Comparison of ENCODE assay signal across 7 mouse cellular contexts in the genomic region with DNA sequence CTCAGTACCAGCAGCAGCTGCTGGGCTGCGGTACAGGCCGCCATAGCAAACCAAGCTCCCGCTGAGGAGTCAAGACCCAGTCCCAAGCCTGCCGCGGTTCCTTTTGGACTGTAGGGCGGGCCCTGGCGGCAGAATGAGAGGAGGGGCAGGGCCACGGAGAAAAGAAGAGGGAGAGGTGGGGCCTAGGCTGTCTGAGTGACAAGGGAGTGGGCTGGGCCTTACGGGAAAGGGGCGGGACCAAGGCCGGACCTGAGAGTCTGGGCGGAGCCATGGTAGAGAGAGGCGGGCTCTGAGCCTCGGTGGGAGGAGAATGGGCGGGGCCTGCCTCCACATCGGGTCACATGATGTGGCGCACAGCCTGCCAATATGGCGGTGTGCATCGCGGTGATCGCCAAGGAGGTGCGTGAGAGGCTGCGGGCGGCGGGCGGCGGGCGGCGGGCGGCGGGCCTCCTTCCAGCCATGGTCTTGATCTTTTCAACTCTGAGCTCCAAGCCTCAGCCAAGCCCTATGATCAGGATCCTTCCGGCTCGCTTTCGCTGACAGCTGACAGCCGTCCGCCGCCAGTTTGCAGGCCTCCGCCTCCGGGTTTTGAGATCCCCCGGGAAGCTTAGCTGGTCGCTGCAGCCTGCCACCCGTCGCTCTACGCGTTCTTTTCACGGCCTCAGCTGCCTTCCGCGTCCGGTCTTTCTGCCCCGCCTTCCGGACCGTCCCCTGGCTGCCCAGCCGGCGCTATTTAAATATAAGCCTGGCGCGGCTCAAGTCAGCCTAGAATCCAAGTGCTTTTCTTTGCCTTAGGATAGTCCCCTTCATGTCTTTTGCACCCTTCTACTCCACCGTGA. TPM values are rescaled to one million over a fixed set of nuclear protein-coding genes. Genes with fewer than 3 reads are reported as not detected.
DNase-seq lines count a peak whose midpoint lies in the region; ATAC-seq lines count a peak whose summit lies in the region.

Gene Galns, minus strand, starts transcription at position 169 of the 839 bp plus-strand sequence.
Gene Trappc2l, plus strand, starts transcription at position 346 of the 839 bp plus-strand sequence.

- peak within 1 kb of the TSS; percentile 70 for H3K27ac ChIP-seq in embryonic facial prominence, embryonic 12.5 days
- H3K27ac ChIP-seq in limb, embryonic 11.5 days (replicated peaks; ENCODE audit: low read depth, low read length): peak within 1 kb of the TSS; percentile 37; the same call in 1 of the 2 replicates
- peak within 1 kb of the TSS; percentile 88 for H3K27ac ChIP-seq in midbrain, embryonic 14.5 days (replicated peaks; ENCODE audit: low read depth, low read length)

- H3K4me1 ChIP-seq in embryonic facial prominence, embryonic 12.5 days: peaks cover 16% of the 10 kb centered on the region
- H3K4me1 ChIP-seq in limb, embryonic 11.5 days (ENCODE audit: control insufficient read depth, insufficient read depth, low read length): peaks cover 4% of the 10 kb centered on the region; the same call in 1 of the 2 replicates
- peaks cover 11% of the 10 kb centered on the region; the same call in 1 of the 2 replicates for H3K4me1 ChIP-seq in midbrain, embryonic 14.5 days (ENCODE audit: control insufficient read depth, insufficient read depth, low read length)

- no peaks in the 10 kb centered on the region for H3K9me3 ChIP-seq in embryonic facial prominence, embryonic 12.5 days
- H3K9me3 ChIP-seq in limb, embryonic 11.5 days (ENCODE audit: control insufficient read depth, low read length): no peaks in the 10 kb centered on the region
- H3K9me3 ChIP-seq in midbrain, embryonic 14.5 days (ENCODE audit: control insufficient read depth, low read length): no peaks in the 10 kb centered on the region

- peak within 1 kb of the TSS; percentile 66 for H3K9ac ChIP-seq in embryonic facial prominence, embryonic 12.5 days
- peak within 1 kb of the TSS; percentile 67 for H3K9ac ChIP-seq in limb, embryonic 11.5 days (ENCODE audit: low read length)
- H3K9ac ChIP-seq in midbrain, embryonic 14.5 days (replicated peaks; ENCODE audit: low read length): peak within 1 kb of the TSS; percentile 80

- no peaks in the 10 kb centered on the region for H3K27me3 ChIP-seq in embryonic facial prominence, embryonic 12.5 days
- no peaks in the 10 kb centered on the region for H3K27me3 ChIP-seq in limb, embryonic 11.5 days (ENCODE audit: control insufficient read depth, insufficient read depth, low read length)
- no peaks in the 10 kb centered on the region for H3K27me3 ChIP-seq in midbrain, embryonic 14.5 days (ENCODE audit: control insufficient read depth, insufficient read depth, low read length)

- ATAC-seq in embryonic facial prominence, embryonic 12.5 days (ENCODE audit: insufficient number of reproducible peaks, insufficient read depth, low FRiP score, low TSS enrichment): peak; percentile 96
- ATAC-seq in limb, embryonic 11.5 days (ENCODE audit: insufficient number of reproducible peaks, low FRiP score, low TSS enrichment, low read depth): peak; percentile 96
- ATAC-seq in midbrain, embryonic 14.5 days (ENCODE audit: low FRiP score, low TSS enrichment): peak; percentile 98

- H3K4me2 ChIP-seq in embryonic facial prominence, embryonic 12.5 days (replicated peaks): peak within 1 kb of the TSS; percentile 88
- peak within 1 kb of the TSS; percentile 91 for H3K4me2 ChIP-seq in limb, embryonic 11.5 days (ENCODE audit: low read depth, severe bottlenecking)
- H3K4me2 ChIP-seq in midbrain, embryonic 14.5 days (ENCODE audit: low read length): peak within 1 kb of the TSS; percentile 87

- DNase-seq in adrenal gland, postnatal 25 days: peak; percentile 93
- peak; percentile 99 for DNase-seq in heart, adult 11 months
- peak; percentile 95 for DNase-seq in kidney, adult 18-20 months
- DNase-seq in limb, embryonic 11.5 days (ENCODE audit: low spot score): peak; percentile 98
- peak; percentile 99 for DNase-seq in midbrain, embryonic 14.5 days
- peak; percentile 93 to 96 for DNase-seq in spleen, adult 18-20 months

- H3K4me3 ChIP-seq in embryonic facial prominence, embryonic 12.5 days: peak within 1 kb of the TSS; percentile 76
- peak within 1 kb of the TSS; percentile 66 for H3K4me3 ChIP-seq in limb, embryonic 11.5 days (ENCODE audit: low read depth, low read length)
- peak within 1 kb of the TSS; percentile 63 for H3K4me3 ChIP-seq in midbrain, embryonic 14.5 days (replicated peaks; ENCODE audit: low read depth, low read length)

- H3K36me3 ChIP-seq in embryonic facial prominence, embryonic 12.5 days: peaks cover 14% of the 10 kb centered on the region
- H3K36me3 ChIP-seq in limb, embryonic 11.5 days (ENCODE audit: control insufficient read depth, insufficient read depth, low read length): no peaks in the 10 kb centered on the region
- peaks cover 5% of the 10 kb centered on the region for H3K36me3 ChIP-seq in midbrain, embryonic 14.5 days (ENCODE audit: control insufficient read depth, insufficient read depth, low read length)

- WGBS in embryonic facial prominence, embryonic 12.5 days: under 1% methylated on average over 56 of the region's 57 CpGs
- WGBS in limb, embryonic 11.5 days: under 1% methylated on average over 57 of the region's 57 CpGs
- under 1% methylated on average over 49 of the region's 57 CpGs for WGBS in midbrain, embryonic 14.5 days

RNA-seq across cellular contexts. Expression of gene Galns, which starts in this region (rescaled TPM):
- 6.2 and 7.3 TPM in 2 replicates for total RNA-seq in adrenal gland, postnatal 25 days (2021)
- 7.1 and 7.4 TPM in 2 replicates for polyA plus RNA-seq in embryonic facial prominence, embryonic 12.5 days (2016; fragmentation: Nextera tagmentation; extraction: Ambion mirVana)
- polyA plus RNA-seq in limb, embryonic 11.5 days (2014; fragmentation: Nextera tagmentation; extraction: Ambion mirVana): 5.2 and 5.5 TPM in 2 replicates
- polyA plus RNA-seq in midbrain, embryonic 14.5 days (2014; fragmentation: Nextera tagmentation; extraction: Ambion mirVana): 5.5 and 6.3 TPM in 2 replicates

RNA-seq across cellular contexts. Expression of gene Trappc2l, which starts in this region (rescaled TPM):
- total RNA-seq in adrenal gland, postnatal 25 days (2021): 57.9 and 63.3 TPM in 2 replicates
- 46.3 and 56.3 TPM in 2 replicates for polyA plus RNA-seq in embryonic facial prominence, embryonic 12.5 days (2016; fragmentation: Nextera tagmentation; extraction: Ambion mirVana)
- polyA plus RNA-seq in limb, embryonic 11.5 days (2014; fragmentation: Nextera tagmentation; extraction: Ambion mirVana): 45.0 and 45.4 TPM in 2 replicates
- polyA plus RNA-seq in midbrain, embryonic 14.5 days (2014; fragmentation: Nextera tagmentation; extraction: Ambion mirVana): 107 and 158 TPM in 2 replicates

Comparison
In these comparisons a context has a peak if more than half of its experiments do, and no peak if none do; other contexts are left out.
1. Peak in every context shown above with its lines: DNase-seq, ATAC-seq, H3K4me3 ChIP-seq and H3K27ac ChIP-seq.
2. H3K27ac ChIP-seq: peak in every context shown above with its lines; median percentile 88 in midbrain, embryonic 14.5 days; 70 in embryonic facial prominence, embryonic 12.5 days; 37 in limb, embryonic 11.5 days.